ENCODE assay signal across 8 mouse cellular contexts in the genomic region with DNA sequence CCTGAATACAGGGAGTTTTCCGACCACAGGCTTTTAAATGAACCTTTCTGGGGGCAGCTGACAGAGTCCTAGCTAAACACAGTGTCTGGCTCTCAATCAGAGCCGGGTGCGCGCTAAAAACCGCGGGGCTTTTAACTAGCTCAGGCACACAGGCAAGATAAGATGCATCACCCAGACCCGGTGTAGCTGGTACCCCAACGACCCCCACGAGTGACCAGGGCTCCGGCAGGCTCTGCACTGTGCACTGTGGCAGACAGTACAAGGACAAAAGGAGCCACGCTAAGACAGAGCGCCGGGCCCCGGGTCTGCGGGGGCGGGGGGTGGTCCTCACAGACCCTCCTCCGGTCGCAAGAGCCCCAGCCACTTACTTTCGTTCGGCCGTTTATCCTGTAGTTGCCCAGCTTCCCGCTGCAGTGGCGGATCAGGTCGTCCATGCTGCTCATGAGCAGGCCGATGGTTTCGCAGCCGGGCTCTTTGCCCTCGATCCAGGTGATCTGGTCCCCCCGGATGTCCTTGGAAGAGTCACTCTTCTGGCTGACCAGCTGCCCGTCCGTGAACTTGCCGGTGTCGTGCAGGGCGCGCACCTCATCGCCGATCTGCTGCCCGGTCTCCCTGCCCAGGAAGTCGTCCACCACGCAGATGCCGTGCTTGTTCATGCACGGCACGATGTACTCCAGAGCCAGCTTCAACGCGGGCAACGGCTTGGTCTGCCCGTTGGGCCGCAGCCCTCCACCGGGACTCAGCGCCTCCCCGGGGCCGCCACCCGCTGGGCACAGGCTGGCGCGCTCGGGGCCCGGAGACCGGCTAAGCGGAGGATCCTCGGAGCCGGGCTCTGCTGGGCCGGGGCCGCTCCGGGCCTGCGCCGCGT. TPM values are rescaled to one million over a fixed set of nuclear protein-coding genes. Genes with fewer than 3 reads are reported as not detected.
A peak's percentile ranks its signal among the peaks of the same experiment; 100 is the strongest.
DNase-seq lines count a peak whose midpoint lies in the region; ATAC-seq and TF ChIP-seq lines count a peak whose summit lies in the region.

No protein-coding gene starts in this region.

- WGBS in forebrain, embryonic 11.5 days = under 1% methylated on average over 66 of the region's 67 CpGs

- in situ Hi-C loops in ES-E14 (cut with MboI; ENCODE audit: low sequenced_read_pairs in 2 of 2, unreplicated experiment in 2 of 2) = no loop called here

- no peaks in the 10 kb centered on the region for H3K36me3 ChIP-seq in ES-E14 (ENCODE audit: control insufficient read depth, insufficient read depth, low read length, poor library complexity, severe bottlenecking)
- H3K36me3 ChIP-seq in forebrain, embryonic 11.5 days (ENCODE audit: control insufficient read depth, insufficient read depth, low read length) = no peaks in the 10 kb centered on the region

- peak overlapping the region; percentile 58 for H3K9ac ChIP-seq in ES-E14 (ENCODE audit: insufficient read depth, low read depth, low read length, poor library complexity, severe bottlenecking)
- H3K9ac ChIP-seq in forebrain, embryonic 11.5 days (ENCODE audit: low read length) = peak overlapping the region; percentile 96

- no peak overlapping the region for H3K27ac ChIP-seq in ES-E14 (ENCODE audit: insufficient read depth, low read depth, low read length, poor library complexity, severe bottlenecking)
- H3K27ac ChIP-seq in brown adipose tissue, adult 24 weeks (replicated peaks; ENCODE audit: low read depth, low read length) = peak overlapping the region; percentile 97
- H3K27ac ChIP-seq in forebrain, embryonic 11.5 days (ENCODE audit: low read depth, low read length) = peak overlapping the region; percentile 93

- DNase-seq in ES-E14 (ENCODE audit: low read depth, low spot score) = no peak
- DNase-seq in forebrain, embryonic 11.5 days (ENCODE audit: low spot score) = peak; percentile 79
- DNase-seq in heart, postnatal 4 days = peak; percentile 58
- peak; percentile 24 to 41 for DNase-seq in layer of hippocampus, postnatal 25 days (ENCODE audit: extremely low spot score in 1 of 2, low spot score in 1 of 2)
- peak; percentile 67 for DNase-seq in right cerebral cortex, postnatal 25 days

- no peaks in the 10 kb centered on the region for H3K9me3 ChIP-seq in ES-E14 (ENCODE audit: control insufficient read depth, insufficient read depth, low read depth, low read length)
- no peaks in the 10 kb centered on the region for H3K9me3 ChIP-seq in forebrain, embryonic 11.5 days (ENCODE audit: control insufficient read depth, low read length)

- H3K4me2 ChIP-seq in forebrain, embryonic 11.5 days (ENCODE audit: low read depth, low read length, severe bottlenecking) = peak overlapping the region; percentile 72

- peak overlapping the region; percentile 68 to 91 for H3K4me3 ChIP-seq in ES-E14 (ENCODE audit: insufficient read depth in 1 of 2, low read depth in 1 of 2, low read length in 2 of 2, poor library complexity in 1 of 2, severe bottlenecking in 1 of 2)
- H3K4me3 ChIP-seq in brown adipose tissue, adult 24 weeks (ENCODE audit: insufficient read depth, low read depth, low read length) = peak overlapping the region; percentile 95
- H3K4me3 ChIP-seq in forebrain, embryonic 11.5 days (ENCODE audit: low read depth, low read length) = peak overlapping the region; percentile 91

- ATAC-seq in forebrain, embryonic 11.5 days (replicated peaks; ENCODE audit: low FRiP score) = peak; percentile 48
- peak; percentile 36 for ATAC-seq in megakaryocyte, adult 5-6 weeks (ENCODE audit: poor library complexity, severe bottlenecking)
- no peak for ATAC-seq in erythroid progenitor cell, adult 5-6 weeks (replicated peaks; ENCODE audit: low FRiP score, poor library complexity, severe bottlenecking)

- H3K4me1 ChIP-seq in ES-E14 (ENCODE audit: control insufficient read depth in 2 of 2, insufficient read depth in 2 of 2, low read length in 2 of 2, poor library complexity in 1 of 2) = peaks cover 2 to 10% of the 10 kb centered on the region in 2 experiments; a peak in 2 of 4 replicates
- peaks cover 21% of the 10 kb centered on the region for H3K4me1 ChIP-seq in brown adipose tissue, adult 24 weeks (ENCODE audit: control insufficient read depth, insufficient read depth, insufficient read length, low read length)
- peaks cover 10% of the 10 kb centered on the region; the same call in 1 of the 2 replicates for H3K4me1 ChIP-seq in forebrain, embryonic 11.5 days (replicated peaks; ENCODE audit: control insufficient read depth, insufficient read depth, low read length)

- no peaks in the 10 kb centered on the region for H3K27me3 ChIP-seq in forebrain, embryonic 11.5 days (ENCODE audit: control insufficient read depth, insufficient read depth, low read length)

TF ChIP-seq in ES-E14, 5 proteins besides CTCF, POLR2A, EP300 and RAD21:
- TF ChIP-seq ZC3H11A (IDR thresholded peaks at IDR 0.05; ENCODE audit: borderline replicate concordance, low read depth, low read length) = no peak
- TF ChIP-seq ZNF384 (IDR thresholded peaks at IDR 0.05; ENCODE audit: low read depth, low read length) = no peak
- TF ChIP-seq HCFC1 (IDR thresholded peaks at IDR 0.05; ENCODE audit: borderline replicate concordance, insufficient read depth, low read length) = no peak
- no peak for TF ChIP-seq CHD2 (IDR thresholded peaks at IDR 0.05; ENCODE audit: low read depth, low read length)
TF ChIP-seq in ES-E14: peak in this region for 0.

RNA-seq across cellular contexts. Expression of a gene that starts 1.0 kb away (rescaled TPM):
- total RNA-seq in ES-E14 (2012; rRNA removed) = 13.1 and 15.8 TPM in 2 replicates
- polyA plus RNA-seq in brown adipose tissue, adult 24 weeks (2012; ENCODE audit: insufficient read depth, insufficient read length, missing spikeins) = 134 and 142 TPM in 2 replicates
- 20.7 and 22.2 TPM in 2 replicates for polyA plus RNA-seq in forebrain, embryonic 11.5 days (2014; fragmentation: Nextera tagmentation; extraction: Ambion mirVana)
- total RNA-seq in heart, postnatal 4 days (2021) = 100 to 1,000 TPM; 112 to 115 TPM
- 10 to 100 TPM; 60.3 to 69.1 TPM for total RNA-seq in layer of hippocampus, postnatal 25 days (2021)
- 26.5 and 28.4 TPM in 2 replicates for total RNA-seq in megakaryocyte, adult 5-6 weeks (2015)
- total RNA-seq in megakaryocyte, adult 5-6 weeks (2017) = 17.8 and 19.2 TPM in 2 replicates
- total RNA-seq in erythroid progenitor cell, adult 5-6 weeks (2015; ENCODE audit: low replicate concordance) = 2.5 and 5.4 TPM in 2 replicates
- 2.2 and 2.9 TPM in 2 replicates for total RNA-seq in erythroid progenitor cell, adult 5-6 weeks (2017; ENCODE audit: low replicate concordance)

RNA-seq across cellular contexts. Expression of a gene that starts 50.4 kb away (rescaled TPM):
- 10.7 and 16.8 TPM in 2 replicates for total RNA-seq in ES-E14 (2012; rRNA removed)
- polyA plus RNA-seq in brown adipose tissue, adult 24 weeks (2012; ENCODE audit: insufficient read depth, insufficient read length, missing spikeins) = 10.2 and 14.9 TPM in 2 replicates
- 11.1 and 12.3 TPM in 2 replicates for polyA plus RNA-seq in forebrain, embryonic 11.5 days (2014; fragmentation: Nextera tagmentation; extraction: Ambion mirVana)
- total RNA-seq in heart, postnatal 4 days (2021) = 10 to 100 TPM; 19.4 to 21.3 TPM
- total RNA-seq in layer of hippocampus, postnatal 25 days (2021) = 10 to 100 TPM; 11.6 to 14.8 TPM
- 11.0 and 11.1 TPM in 2 replicates for total RNA-seq in megakaryocyte, adult 5-6 weeks (2015)
- total RNA-seq in megakaryocyte, adult 5-6 weeks (2017) = 18.9 and 20.7 TPM in 2 replicates
- total RNA-seq in erythroid progenitor cell, adult 5-6 weeks (2015; ENCODE audit: low replicate concordance) = 15.9 and 17.7 TPM in 2 replicates
- total RNA-seq in erythroid progenitor cell, adult 5-6 weeks (2017; ENCODE audit: low replicate concordance) = 16.6 and 20.2 TPM in 2 replicates

RNA-seq across cellular contexts. Expression of a gene that starts 50.6 kb away (rescaled TPM):
- total RNA-seq in ES-E14 (2012; rRNA removed) = 12.8 and 16.8 TPM in 2 replicates
- 9.7 and 13.5 TPM in 2 replicates for polyA plus RNA-seq in brown adipose tissue, adult 24 weeks (2012; ENCODE audit: insufficient read depth, insufficient read length, missing spikeins)
- polyA plus RNA-seq in forebrain, embryonic 11.5 days (2014; fragmentation: Nextera tagmentation; extraction: Ambion mirVana) = 10.3 and 11.6 TPM in 2 replicates
- total RNA-seq in heart, postnatal 4 days (2021) = 10 to 100 TPM; 15.6 to 16.9 TPM
- 10 to 100 TPM; 36.9 to 37.3 TPM for total RNA-seq in layer of hippocampus, postnatal 25 days (2021)
- total RNA-seq in megakaryocyte, adult 5-6 weeks (2015) = 6.5 and 8.9 TPM in 2 replicates
- 14.5 and 16.1 TPM in 2 replicates for total RNA-seq in megakaryocyte, adult 5-6 weeks (2017)
- total RNA-seq in erythroid progenitor cell, adult 5-6 weeks (2015; ENCODE audit: low replicate concordance) = 1.8 and 7.1 TPM in 2 replicates
- 7.9 and 11.4 TPM in 2 replicates for total RNA-seq in erythroid progenitor cell, adult 5-6 weeks (2017; ENCODE audit: low replicate concordance)
